Mouse (Mus musculus): Measurements from ENCODE around the gene Mgat4b. TPM values are rescaled to one million over a fixed set of nuclear protein-coding genes. Genes with fewer than 3 reads are reported as not detected.

Gene Mgat4b
- polyA plus RNA-seq, 1 experiment from 2014 or later: 18.7 TPM

GRCm38 (mm10) chr11:50269163-50269562 lies 58.5 kb downstream of the Mgat4b start:
- DNase-seq (ENCODE audit: low spot score, missing footprints): no peak
- Histone ChIP-seq H3K27me3 (ENCODE audit: control insufficient read depth, insufficient read depth, low read length) (no peaks in the 10 kb centered on the region), H3K4me2 (no peak overlapping the region), H3K36me3 (ENCODE audit: control insufficient read depth, insufficient read depth, low read length) (peaks cover 19% of the 10 kb centered on the region; the same call in 1 of the 2 replicates), H3K9me3 (ENCODE audit: control insufficient read depth, low read length) (no peaks in the 10 kb centered on the region), H3K4me3 (ENCODE audit: low read depth, low read length) (no peak overlapping the region), H3K27ac (ENCODE audit: low read depth, low read length) (no peak overlapping the region), H3K9ac (ENCODE audit: low read length) (no peak overlapping the region), H3K4me1 (ENCODE audit: control insufficient read depth, insufficient read depth, low read length) (no peaks in the 10 kb centered on the region)
- no peak for ATAC-seq (ENCODE audit: low FRiP score)
- WGBS: 87% methylated on average over 2 of the region's 2 CpGs

DNA sequence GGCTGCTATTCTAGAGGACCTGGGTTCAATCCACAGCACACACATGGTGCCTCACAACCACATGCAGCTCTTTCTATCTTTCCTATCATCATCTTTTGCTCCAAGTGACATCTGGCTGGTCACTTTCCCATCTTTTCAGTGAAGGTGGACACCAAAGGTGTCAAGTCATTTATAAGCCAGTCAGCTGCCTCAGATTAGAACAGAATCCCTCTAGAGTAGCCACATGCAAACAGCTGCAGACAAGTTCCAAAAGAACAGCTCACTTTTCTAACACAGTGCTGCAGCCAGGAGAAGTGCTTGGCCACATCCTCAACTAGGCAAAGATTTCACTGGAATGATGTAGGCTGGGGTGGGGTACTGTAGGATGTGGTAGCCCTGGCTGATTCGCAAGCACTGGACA lies 59.2 kb downstream of the Mgat4b start:
- Histone ChIP-seq H3K4me2 (no peak overlapping the region), H3K4me3 (ENCODE audit: low read depth, low read length) (no peak overlapping the region), H3K27me3 (ENCODE audit: control insufficient read depth, insufficient read depth, low read length) (no peaks in the 10 kb centered on the region), H3K9me3 (ENCODE audit: control insufficient read depth, low read length) (no peaks in the 10 kb centered on the region), H3K27ac (ENCODE audit: low read depth, low read length) (no peak overlapping the region), H3K4me1 (ENCODE audit: control insufficient read depth, insufficient read depth, low read length) (no peaks in the 10 kb centered on the region), H3K9ac (ENCODE audit: low read length) (no peak overlapping the region), H3K36me3 (ENCODE audit: control insufficient read depth, insufficient read depth, low read length) (peaks cover 13% of the 10 kb centered on the region; the same call in 1 of the 2 replicates)
- 96% methylated on average over 1 of the region's 1 CpGs for WGBS
- ATAC-seq (ENCODE audit: low FRiP score): no peak
- DNase-seq (ENCODE audit: low spot score, missing footprints): no peak

DNA sequence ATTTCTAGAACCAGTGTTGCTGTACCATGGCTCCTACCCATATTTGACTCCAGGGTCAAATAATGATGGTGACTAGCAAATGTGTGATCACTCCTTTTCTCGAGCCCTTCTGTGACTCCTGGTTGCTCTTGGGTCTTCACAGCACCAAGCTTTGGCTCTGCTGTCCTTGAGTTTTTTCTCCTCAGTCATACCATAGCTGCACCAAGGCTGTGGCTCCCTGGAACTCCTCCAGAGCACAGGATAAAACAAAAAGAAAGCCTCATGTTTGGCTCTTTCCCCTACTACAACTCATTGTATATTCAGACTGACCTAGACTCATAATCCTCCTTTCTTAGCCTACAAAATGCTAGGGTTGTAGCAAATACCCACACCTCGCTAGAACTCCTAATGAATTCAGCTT lies 62.1 kb downstream of the Mgat4b start:
- H3K36me3 ChIP-seq (ENCODE audit: control insufficient read depth, insufficient read depth, low read length): no peaks in the 10 kb centered on the region
- no peak overlapping the region for H3K9ac ChIP-seq (ENCODE audit: low read length)
- no peaks in the 10 kb centered on the region for H3K4me1 ChIP-seq (ENCODE audit: control insufficient read depth, insufficient read depth, low read length)
- 93% methylated on average over 2 of the region's 2 CpGs for WGBS
- no peak overlapping the region for H3K4me3 ChIP-seq (ENCODE audit: low read depth, low read length)
- no peak overlapping the region for H3K4me2 ChIP-seq
- H3K27me3 ChIP-seq (ENCODE audit: control insufficient read depth, insufficient read depth, low read length): no peaks in the 10 kb centered on the region
- H3K9me3 ChIP-seq (ENCODE audit: control insufficient read depth, low read length): no peaks in the 10 kb centered on the region
- no peak overlapping the region for H3K27ac ChIP-seq (ENCODE audit: low read depth, low read length)
- DNase-seq (ENCODE audit: low spot score, missing footprints) (no peak), ATAC-seq (ENCODE audit: low FRiP score) (no peak)

DNA sequence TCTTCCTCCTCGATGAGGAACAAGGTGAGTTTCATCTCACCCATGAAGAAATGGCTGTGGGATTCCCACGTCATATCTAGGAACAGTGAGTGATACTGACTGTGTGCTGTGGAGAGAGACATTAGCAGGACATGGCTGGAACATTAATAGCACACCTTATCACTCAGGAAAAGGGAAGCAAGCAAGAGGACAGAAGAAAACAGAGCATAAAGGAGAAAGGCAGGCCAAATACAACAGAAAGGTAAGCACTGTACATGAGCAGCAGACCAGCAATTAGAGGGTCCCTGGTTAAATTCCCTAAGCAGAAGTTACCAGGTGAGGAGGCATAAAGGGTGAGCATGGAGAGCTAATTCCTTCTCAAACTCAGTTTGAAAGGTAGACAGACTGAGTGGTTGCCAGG lies 64.4 kb downstream of the Mgat4b start:
- Histone ChIP-seq H3K4me1 (ENCODE audit: control insufficient read depth, insufficient read depth, low read length) (no peaks in the 10 kb centered on the region), H3K27me3 (ENCODE audit: control insufficient read depth, insufficient read depth, low read length) (no peaks in the 10 kb centered on the region), H3K4me3 (ENCODE audit: low read depth, low read length) (no peak overlapping the region), H3K4me2 (no peak overlapping the region), H3K27ac (ENCODE audit: low read depth, low read length) (no peak overlapping the region), H3K36me3 (ENCODE audit: control insufficient read depth, insufficient read depth, low read length) (no peaks in the 10 kb centered on the region), H3K9me3 (ENCODE audit: control insufficient read depth, low read length) (no peaks in the 10 kb centered on the region), H3K9ac (ENCODE audit: low read length) (no peak overlapping the region)
- WGBS: 96% methylated on average over 2 of the region's 2 CpGs
- ATAC-seq (ENCODE audit: low FRiP score) (no peak), DNase-seq (ENCODE audit: low spot score, missing footprints) (no peak)

DNA sequence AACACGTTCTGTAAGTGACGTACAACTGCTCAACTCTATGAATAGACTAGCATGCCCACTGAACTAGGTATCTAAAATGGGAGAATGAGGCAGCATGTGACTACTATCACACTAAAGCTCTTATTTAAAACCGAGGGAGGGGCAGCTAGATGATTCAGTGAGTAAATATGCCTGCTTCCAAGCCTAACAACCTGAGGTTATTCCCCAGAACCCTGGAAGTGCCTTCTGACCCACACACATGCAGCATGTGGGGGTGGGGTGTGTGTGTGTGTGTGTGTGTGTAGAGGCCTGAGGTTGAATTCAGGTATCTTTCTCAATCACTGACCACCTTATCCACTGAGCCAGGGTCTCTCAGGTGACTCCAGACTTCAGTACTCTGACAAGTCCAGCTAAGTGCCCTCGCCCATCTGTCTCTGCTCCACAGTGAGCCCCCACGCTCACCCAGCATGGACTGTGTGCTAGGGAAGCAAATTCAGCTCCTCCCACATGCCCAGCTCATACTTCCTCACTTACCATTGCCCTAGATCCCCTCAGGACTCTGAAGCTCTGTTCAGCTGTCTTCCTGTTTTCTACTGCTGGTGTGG lies 65.0 kb downstream of the Mgat4b start:
- DNase-seq (ENCODE audit: low spot score, missing footprints) (no peak), ATAC-seq (ENCODE audit: low FRiP score) (no peak)
- Histone ChIP-seq H3K4me3 (ENCODE audit: low read depth, low read length) (no peak overlapping the region), H3K4me2 (no peak overlapping the region), H3K27ac (ENCODE audit: low read depth, low read length) (no peak overlapping the region), H3K4me1 (ENCODE audit: control insufficient read depth, insufficient read depth, low read length) (no peaks in the 10 kb centered on the region), H3K9ac (ENCODE audit: low read length) (no peak overlapping the region), H3K27me3 (ENCODE audit: control insufficient read depth, insufficient read depth, low read length) (no peaks in the 10 kb centered on the region), H3K9me3 (ENCODE audit: control insufficient read depth, low read length) (no peaks in the 10 kb centered on the region), H3K36me3 (ENCODE audit: control insufficient read depth, insufficient read depth, low read length) (no peaks in the 10 kb centered on the region)
- WGBS: 79% methylated on average over 5 of the region's 5 CpGs

DNA sequence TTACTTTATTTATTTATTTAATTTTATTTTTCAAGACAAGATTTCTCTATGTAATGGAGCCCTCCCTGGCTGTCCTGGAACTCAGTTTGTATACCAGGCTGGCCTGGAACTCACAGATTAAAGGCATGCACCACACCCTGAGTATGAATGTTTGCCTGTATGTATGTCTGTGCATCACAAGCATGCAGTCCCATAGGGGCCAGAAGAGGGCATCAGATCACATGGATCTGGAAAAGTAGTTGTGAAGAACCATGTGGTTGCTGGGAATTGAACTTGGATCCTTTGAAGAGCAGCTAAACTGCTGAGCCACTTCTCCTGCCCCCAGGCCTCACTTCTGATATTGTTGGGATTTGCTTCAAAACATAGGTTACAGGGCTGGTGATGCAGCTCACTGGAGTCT lies 66.3 kb downstream of the Mgat4b start:
- Histone ChIP-seq H3K27ac (ENCODE audit: low read depth, low read length) (no peak overlapping the region), H3K9me3 (ENCODE audit: control insufficient read depth, low read length) (no peaks in the 10 kb centered on the region), H3K27me3 (ENCODE audit: control insufficient read depth, insufficient read depth, low read length) (no peaks in the 10 kb centered on the region), H3K4me1 (ENCODE audit: control insufficient read depth, insufficient read depth, low read length) (no peaks in the 10 kb centered on the region), H3K36me3 (ENCODE audit: control insufficient read depth, insufficient read depth, low read length) (no peaks in the 10 kb centered on the region), H3K4me3 (ENCODE audit: low read depth, low read length) (no peak overlapping the region), H3K4me2 (no peak overlapping the region), H3K9ac (ENCODE audit: low read length) (no peak overlapping the region)
- ATAC-seq (ENCODE audit: low FRiP score) (no peak), DNase-seq (ENCODE audit: low spot score, missing footprints) (no peak)

DNA sequence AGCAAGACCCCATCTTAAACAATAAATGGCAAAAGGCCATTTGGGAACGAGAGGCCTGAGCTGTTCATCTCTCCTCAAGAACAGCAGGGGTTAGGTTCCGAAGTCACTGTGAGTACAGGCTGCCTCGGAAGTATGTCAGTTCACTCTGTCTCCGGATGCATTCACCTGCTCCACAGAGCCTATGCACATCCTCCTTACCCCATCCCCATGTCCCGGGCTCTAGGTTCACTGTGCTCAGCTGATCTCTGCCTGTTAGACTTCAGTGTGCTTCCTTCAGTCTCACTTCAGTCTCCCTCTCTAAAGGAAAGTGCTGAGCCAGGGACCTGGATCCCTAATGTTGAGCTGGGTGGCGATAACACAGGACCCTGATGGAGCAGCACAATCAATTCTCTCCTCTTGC lies 67.0 kb downstream of the Mgat4b start:
- 96% methylated on average over 6 of the region's 6 CpGs for WGBS

DNA sequence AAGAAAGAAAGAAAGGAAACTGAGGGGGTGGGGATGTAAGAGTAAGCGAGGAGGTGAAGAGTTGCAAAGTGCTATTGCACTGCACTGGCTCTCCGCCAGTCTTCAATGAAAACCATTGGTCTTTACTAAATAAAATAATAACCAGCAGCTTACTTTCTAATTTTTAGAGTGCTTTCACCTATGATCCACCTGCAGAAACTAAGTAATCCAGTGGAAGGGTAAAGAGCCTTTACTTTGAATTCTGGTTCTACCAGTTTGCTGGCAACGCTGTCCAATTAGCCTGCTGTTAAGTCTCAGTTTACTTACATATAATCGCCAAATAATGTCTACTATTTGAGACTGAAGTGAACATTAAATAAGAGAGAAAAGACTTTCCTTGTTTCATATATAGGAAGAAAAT lies 68.3 kb downstream of the Mgat4b start:
- no peaks in the 10 kb centered on the region for H3K4me1 ChIP-seq (ENCODE audit: control insufficient read depth, insufficient read depth, low read length)
- no peaks in the 10 kb centered on the region for H3K36me3 ChIP-seq (ENCODE audit: control insufficient read depth, insufficient read depth, low read length)
- 91% methylated on average over 4 of the region's 4 CpGs for WGBS

More for the DNA sequence above, 67.0 kb downstream of the Mgat4b start:
- Histone ChIP-seq H3K27ac (ENCODE audit: low read depth, low read length) (no peak overlapping the region), H3K4me3 (ENCODE audit: low read depth, low read length) (no peak overlapping the region), H3K36me3 (ENCODE audit: control insufficient read depth, insufficient read depth, low read length) (no peaks in the 10 kb centered on the region), H3K9ac (ENCODE audit: low read length) (no peak overlapping the region), H3K4me1 (ENCODE audit: control insufficient read depth, insufficient read depth, low read length) (no peaks in the 10 kb centered on the region), H3K9me3 (ENCODE audit: control insufficient read depth, low read length) (no peaks in the 10 kb centered on the region), H3K4me2 (no peak overlapping the region), H3K27me3 (ENCODE audit: control insufficient read depth, insufficient read depth, low read length) (no peaks in the 10 kb centered on the region)
- DNase-seq (ENCODE audit: low spot score, missing footprints): no peak
- ATAC-seq (ENCODE audit: low FRiP score): no peak

GRCm38 (mm10) chr11:50280053-50280452 lies 69.4 kb downstream of the Mgat4b start:
- H3K9me3 ChIP-seq (ENCODE audit: control insufficient read depth, low read length): no peaks in the 10 kb centered on the region
- no peaks in the 10 kb centered on the region for H3K27me3 ChIP-seq (ENCODE audit: control insufficient read depth, insufficient read depth, low read length)
- DNase-seq (ENCODE audit: low spot score, missing footprints) (no peak), ATAC-seq (ENCODE audit: low FRiP score) (no peak)
- H3K27ac ChIP-seq (ENCODE audit: low read depth, low read length): no peak overlapping the region
- H3K4me3 ChIP-seq (ENCODE audit: low read depth, low read length): no peak overlapping the region
- no peaks in the 10 kb centered on the region for H3K4me1 ChIP-seq (ENCODE audit: control insufficient read depth, insufficient read depth, low read length)
- H3K36me3 ChIP-seq (ENCODE audit: control insufficient read depth, insufficient read depth, low read length): no peaks in the 10 kb centered on the region
- whole genome bisulfite sequencing: 90% methylated on average over 1 of the region's 1 CpGs
- no peak overlapping the region for H3K4me2 ChIP-seq
- no peak overlapping the region for H3K9ac ChIP-seq (ENCODE audit: low read length)

More for the DNA sequence above, 68.3 kb downstream of the Mgat4b start:
- Histone ChIP-seq H3K27ac (ENCODE audit: low read depth, low read length) (no peak overlapping the region), H3K4me2 (no peak overlapping the region), H3K27me3 (ENCODE audit: control insufficient read depth, insufficient read depth, low read length) (no peaks in the 10 kb centered on the region), H3K4me3 (ENCODE audit: low read depth, low read length) (no peak overlapping the region), H3K9ac (ENCODE audit: low read length) (no peak overlapping the region), H3K9me3 (ENCODE audit: control insufficient read depth, low read length) (no peaks in the 10 kb centered on the region)
- DNase-seq (ENCODE audit: low spot score, missing footprints): no peak
- ATAC-seq (ENCODE audit: low FRiP score): no peak
